In the genomic region with DNA sequence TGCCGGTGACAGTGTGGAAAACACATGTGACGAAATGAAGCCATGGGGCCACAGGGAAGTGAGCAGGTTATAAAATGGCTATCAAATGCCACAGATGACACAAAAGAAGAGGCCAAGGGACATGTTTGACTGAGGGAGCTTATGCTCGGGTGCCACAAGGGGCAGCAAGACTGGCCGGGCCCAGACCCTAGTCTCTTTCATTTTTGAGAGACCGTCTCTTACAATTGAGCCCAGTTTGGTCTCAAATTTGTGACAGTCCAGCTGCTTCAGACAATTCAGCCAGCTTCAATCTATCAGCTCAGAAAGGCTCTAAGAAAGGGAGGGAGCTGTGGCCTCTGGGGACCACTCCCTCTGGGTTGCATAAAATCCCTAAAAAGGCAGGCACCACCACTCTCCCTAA, we compare ENCODE assay signal across 8 mouse cellular contexts. TPM values are rescaled to one million over a fixed set of nuclear protein-coding genes. Genes with fewer than 3 reads are reported as not detected.
A peak's percentile ranks its signal among the peaks of the same experiment; 100 is the strongest.
DNase-seq lines count a peak whose midpoint lies in the region; ATAC-seq and TF ChIP-seq lines count a peak whose summit lies in the region.

No protein-coding gene starts in this region.

- intact Hi-C loops in heart, postnatal 25 days (cut with DNase I) = no loop called here

- no peak for ATAC-seq in heart, embryonic 11.5 days (replicated peaks; ENCODE audit: insufficient number of reproducible peaks, low FRiP score, low TSS enrichment)
- ATAC-seq in midbrain, embryonic 12.5 days (ENCODE audit: low FRiP score, low read depth) = no peak
- no peak for ATAC-seq in midbrain, embryonic 11.5 days (ENCODE audit: low FRiP score)
- ATAC-seq in intestine, postnatal 0 days = no peak

- WGBS in heart, embryonic 11.5 days (ENCODE audit: insufficient replicate concordance) = 81% methylated on average over 5 of the region's 5 CpGs
- WGBS in midbrain, embryonic 12.5 days = 63% methylated on average over 5 of the region's 5 CpGs
- WGBS in midbrain, embryonic 11.5 days = 73% methylated on average over 5 of the region's 5 CpGs
- 73% methylated on average over 5 of the region's 5 CpGs for WGBS in intestine, postnatal 0 days

- DNase-seq in heart, postnatal 25 days (ENCODE audit: low spot score) = no peak
- DNase-seq in midbrain, embryonic 11.5 days (ENCODE audit: low spot score, missing footprints) = no peak
- no peak for DNase-seq in adrenal gland, adult 8-10 months
- no peak for DNase-seq in thymus, postnatal 36 days
- DNase-seq in left cerebral cortex, adult 9 months (ENCODE audit: low spot score in 2 of 2) = no peak

- H3K9ac ChIP-seq in heart, embryonic 11.5 days (ENCODE audit: low read depth, low read length) = peak overlapping the region; percentile 11; the same call in 1 of the 2 replicates
- 0 out of 2 replicates have a peak overlapping the region, but pooled peaks have one; percentile 20 for H3K9ac ChIP-seq in midbrain, embryonic 12.5 days (replicated peaks)
- no peak overlapping the region for H3K9ac ChIP-seq in midbrain, embryonic 11.5 days (ENCODE audit: low read length)
- H3K9ac ChIP-seq in intestine, postnatal 0 days (ENCODE audit: low read depth, low read length) = no peak overlapping the region

- H3K4me2 ChIP-seq in heart, embryonic 11.5 days = peak overlapping the region; percentile 0; the same call in 1 of the 2 replicates
- 0 out of 2 replicates have a peak overlapping the region, but pooled peaks have one; percentile 3 for H3K4me2 ChIP-seq in midbrain, embryonic 12.5 days (replicated peaks)
- no peak overlapping the region for H3K4me2 ChIP-seq in midbrain, embryonic 11.5 days
- no peak overlapping the region for H3K4me2 ChIP-seq in intestine, postnatal 0 days (replicated peaks; ENCODE audit: low read depth)

- peak overlapping the region; percentile 93 for H3K27ac ChIP-seq in heart, embryonic 11.5 days (ENCODE audit: low read depth, low read length)
- peak overlapping the region; percentile 84 for H3K27ac ChIP-seq in midbrain, embryonic 12.5 days (replicated peaks)
- no peak overlapping the region for H3K27ac ChIP-seq in midbrain, embryonic 11.5 days (ENCODE audit: low read depth, low read length)
- no peak overlapping the region for H3K27ac ChIP-seq in intestine, postnatal 0 days (ENCODE audit: low read depth, low read length)

- peak; percentile 31 for TF ChIP-seq CTCF in intestine, postnatal 0 days (IDR thresholded peaks at IDR 0.05; ENCODE audit: low read depth)

- H3K9me3 ChIP-seq in heart, embryonic 11.5 days (replicated peaks; ENCODE audit: control insufficient read depth, low read length) = no peaks in the 10 kb centered on the region
- no peaks in the 10 kb centered on the region for H3K9me3 ChIP-seq in midbrain, embryonic 12.5 days
- H3K9me3 ChIP-seq in midbrain, embryonic 11.5 days (ENCODE audit: control insufficient read depth, low read length) = no peaks in the 10 kb centered on the region
- H3K9me3 ChIP-seq in intestine, postnatal 0 days (ENCODE audit: control insufficient read depth) = no peaks in the 10 kb centered on the region

- H3K36me3 ChIP-seq in heart, embryonic 11.5 days (ENCODE audit: control insufficient read depth, insufficient read depth, low read length) = no peaks in the 10 kb centered on the region
- 0 out of 2 replicates have a peak, but pooled peaks cover 6% of the 10 kb centered on the region for H3K36me3 ChIP-seq in midbrain, embryonic 12.5 days
- H3K36me3 ChIP-seq in midbrain, embryonic 11.5 days (ENCODE audit: control insufficient read depth, insufficient read depth, low read length) = peaks cover 6% of the 10 kb centered on the region
- H3K36me3 ChIP-seq in intestine, postnatal 0 days (ENCODE audit: control insufficient read depth, insufficient read depth) = peaks cover 9% of the 10 kb centered on the region; the same call in 1 of the 2 replicates

- peaks cover 80% of the 10 kb centered on the region for H3K4me1 ChIP-seq in heart, embryonic 11.5 days (ENCODE audit: control insufficient read depth, insufficient read depth, low read length)
- peaks cover 87% of the 10 kb centered on the region for H3K4me1 ChIP-seq in midbrain, embryonic 12.5 days
- peaks cover 77% of the 10 kb centered on the region for H3K4me1 ChIP-seq in midbrain, embryonic 11.5 days (ENCODE audit: control insufficient read depth, insufficient read depth, low read length)
- peaks cover 5% of the 10 kb centered on the region; the same call in 1 of the 2 replicates for H3K4me1 ChIP-seq in intestine, postnatal 0 days (replicated peaks; ENCODE audit: control insufficient read depth, insufficient read depth, low read length)

- no peaks in the 10 kb centered on the region for H3K27me3 ChIP-seq in heart, embryonic 11.5 days (ENCODE audit: control insufficient read depth, insufficient read depth, low read length)
- no peaks in the 10 kb centered on the region for H3K27me3 ChIP-seq in midbrain, embryonic 12.5 days
- no peaks in the 10 kb centered on the region for H3K27me3 ChIP-seq in midbrain, embryonic 11.5 days (ENCODE audit: control insufficient read depth, insufficient read depth, low read length)
- H3K27me3 ChIP-seq in intestine, postnatal 0 days (replicated peaks; ENCODE audit: control insufficient read depth, insufficient read depth, low read length) = no peaks in the 10 kb centered on the region

- no peak overlapping the region for H3K4me3 ChIP-seq in heart, embryonic 11.5 days (ENCODE audit: low read depth, low read length)
- H3K4me3 ChIP-seq in midbrain, embryonic 12.5 days = no peak overlapping the region
- no peak overlapping the region for H3K4me3 ChIP-seq in midbrain, embryonic 11.5 days (ENCODE audit: low read depth, low read length)
- H3K4me3 ChIP-seq in intestine, postnatal 0 days (ENCODE audit: low read depth, low read length) = no peak overlapping the region

RNA-seq across cellular contexts. Expression of gene Vps37b, which starts 5.5 kb away (rescaled TPM):
- 43.3 and 48.2 TPM in 2 replicates for polyA plus RNA-seq in heart, embryonic 11.5 days (2014; fragmentation: Nextera tagmentation; extraction: Ambion mirVana)
- total RNA-seq in heart, postnatal 25 days (2021) = 10 to 100 TPM; 18.2 to 18.6 TPM
- polyA plus RNA-seq in midbrain, embryonic 12.5 days (2016; fragmentation: Nextera tagmentation; extraction: Ambion mirVana) = 68.0 and 74.2 TPM in 2 replicates
- 45.5 and 50.7 TPM in 2 replicates for polyA plus RNA-seq in midbrain, embryonic 11.5 days (2014; fragmentation: Nextera tagmentation; extraction: Ambion mirVana)
- 16.7 and 17.8 TPM in 2 replicates for polyA plus RNA-seq in intestine, postnatal 0 days (2015; fragmentation: Nextera tagmentation; extraction: Ambion mirVana)
- total RNA-seq in adrenal gland, adult 8-10 months (2022) = 100 to 1,000 TPM in 1 of 4 experiments, 10 to 100 TPM in 3; 76.1 to 101 (median 91.9) TPM

RNA-seq across cellular contexts. Expression of gene Hip1r, which starts 53.1 kb away (rescaled TPM):
- polyA plus RNA-seq in heart, embryonic 11.5 days (2014; fragmentation: Nextera tagmentation; extraction: Ambion mirVana) = 2.7 and 2.9 TPM in 2 replicates
- 10 to 100 TPM; 13.4 to 19.0 TPM for total RNA-seq in heart, postnatal 25 days (2021)
- polyA plus RNA-seq in midbrain, embryonic 12.5 days (2016; fragmentation: Nextera tagmentation; extraction: Ambion mirVana) = 13.9 and 15.5 TPM in 2 replicates
- polyA plus RNA-seq in midbrain, embryonic 11.5 days (2014; fragmentation: Nextera tagmentation; extraction: Ambion mirVana) = 4.6 and 5.2 TPM in 2 replicates
- 18.3 and 22.6 TPM in 2 replicates for polyA plus RNA-seq in intestine, postnatal 0 days (2015; fragmentation: Nextera tagmentation; extraction: Ambion mirVana)
- total RNA-seq in adrenal gland, adult 8-10 months (2022) = 10 to 100 TPM; 13.2 to 29.8 (median 22.8) TPM

Comparison
In these comparisons a context has a peak if more than half of its experiments do, and no peak if none do; other contexts are left out.
1. H3K27ac ChIP-seq: peak in heart, embryonic 11.5 days (single experiment) and midbrain, embryonic 12.5 days (single experiment); none in midbrain, embryonic 11.5 days (single experiment) and intestine, postnatal 0 days (single experiment).
2. H3K4me2 ChIP-seq: peak in heart, embryonic 11.5 days (single experiment) and midbrain, embryonic 12.5 days (single experiment); none in midbrain, embryonic 11.5 days (single experiment) and intestine, postnatal 0 days (single experiment).
3. H3K9ac ChIP-seq: peak in heart, embryonic 11.5 days (single experiment) and midbrain, embryonic 12.5 days (single experiment); none in midbrain, embryonic 11.5 days (single experiment) and intestine, postnatal 0 days (single experiment).